Mouse (Mus musculus) ovary, postnatal 10 days (tissue): ENCODE measurements around the gene Rsph3a.
"Not testable (repeated sequence)": the region's sequence is repeated elsewhere in the genome, so short reads cannot be mapped to it uniquely, and the experiment has no call there.

Experiments used
- DNase-seq: peaks from one replicate; pipeline ENCODE4 v3.0.0; 2022; ENCODE audit warnings: low spot score

Gene Rsph3a

DNA sequence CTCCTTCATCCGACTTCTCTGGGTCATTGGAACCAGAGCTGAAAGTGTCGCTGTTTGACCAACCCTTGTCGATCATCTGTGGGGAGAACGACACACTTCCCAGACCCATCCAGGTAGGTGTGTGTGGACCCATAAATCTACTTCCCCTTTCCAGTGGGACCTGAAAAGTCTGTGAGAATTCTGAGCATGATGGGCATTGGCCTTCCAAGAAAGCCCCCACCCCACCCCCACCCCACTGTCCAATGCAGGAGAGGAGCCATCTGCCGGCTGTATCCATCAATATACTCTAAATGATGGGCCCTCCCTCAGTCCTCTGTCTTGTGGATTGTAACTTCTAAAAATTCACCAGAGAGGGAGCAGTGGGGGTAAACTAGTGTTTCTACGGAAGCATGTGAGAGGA lies 16.8 kb upstream of the Rsph3a start:
- DNase-seq: no peak

DNA sequence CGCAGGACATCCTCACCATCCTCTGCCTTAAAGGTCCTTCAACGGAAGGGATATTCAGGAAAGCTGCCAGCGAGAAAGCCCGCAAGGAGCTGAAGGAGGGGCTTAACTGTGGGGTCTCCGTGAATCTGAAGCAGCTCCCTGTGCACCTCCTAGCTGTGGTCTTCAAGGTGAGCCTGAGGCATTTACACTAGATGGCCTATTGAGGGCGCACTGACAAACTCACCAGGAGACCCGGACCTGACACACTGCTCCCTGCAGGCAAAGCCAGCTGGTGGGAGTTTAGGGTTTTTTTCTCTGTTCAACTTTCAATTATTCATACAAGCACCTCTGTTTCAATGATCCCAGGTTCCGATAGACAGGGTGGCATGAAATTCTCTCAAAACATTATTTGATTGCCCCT lies 16.1 kb upstream of the Rsph3a start:
- DNase-seq: no peak

DNA sequence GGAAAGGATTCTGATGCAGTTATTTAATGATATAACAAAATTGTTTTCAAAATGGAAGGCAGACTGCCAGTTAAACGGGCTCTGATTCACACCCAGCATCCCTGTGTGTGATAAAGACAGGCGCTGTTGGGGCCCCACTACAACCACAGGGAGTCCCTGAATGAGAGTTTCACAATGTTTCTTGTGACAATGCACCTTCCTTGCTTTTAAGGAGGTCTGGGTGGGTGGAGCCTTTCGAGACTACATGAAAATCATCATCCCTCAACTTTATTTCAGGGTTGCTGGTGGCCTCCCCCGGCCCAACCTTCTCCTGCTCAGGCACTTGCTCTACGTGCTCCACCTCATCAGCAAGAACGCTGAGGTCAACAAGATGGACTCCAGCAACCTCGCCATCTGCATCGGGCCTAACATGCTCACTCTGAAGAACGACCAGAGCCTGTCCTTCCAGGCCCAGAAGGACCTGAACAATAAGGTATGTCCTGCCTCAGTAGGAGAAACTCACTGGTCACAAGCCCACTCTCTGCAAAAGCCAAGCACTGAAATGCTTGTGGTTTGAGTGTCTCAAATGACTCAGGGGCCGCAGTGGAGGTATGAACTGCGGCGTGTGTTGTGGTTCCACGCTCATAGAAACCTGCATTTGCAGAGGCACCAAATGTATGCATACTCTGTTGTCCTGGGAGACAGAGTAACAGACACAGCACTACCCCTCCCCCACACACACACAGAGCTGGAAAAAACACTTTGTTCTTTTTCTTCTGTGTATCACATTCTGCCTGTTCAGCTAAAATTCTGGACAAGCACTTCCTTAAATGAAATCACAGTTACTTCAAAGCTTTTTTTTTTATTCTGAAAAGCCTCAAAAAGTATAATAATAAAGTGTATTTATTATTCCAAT lies 14.1 kb upstream of the Rsph3a start:
- DNase-seq: no peak

DNA sequence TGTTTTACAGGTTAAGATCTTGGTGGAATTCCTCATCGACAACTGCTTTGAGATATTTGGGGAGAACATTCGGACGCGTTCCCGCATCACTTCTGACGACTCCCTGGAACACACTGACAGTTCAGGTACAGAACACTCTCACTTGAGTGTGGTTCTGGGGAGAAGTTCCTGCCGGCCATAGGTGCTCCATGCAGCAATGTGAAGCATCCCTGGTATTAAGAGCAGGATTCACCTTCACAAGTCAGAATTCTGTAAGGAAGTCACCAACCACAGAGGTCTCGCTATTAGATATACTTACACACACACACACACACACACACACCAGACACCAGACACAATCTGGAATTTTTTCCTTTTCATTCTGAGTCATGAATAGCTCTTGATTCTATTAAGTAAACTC lies 13.3 kb upstream of the Rsph3a start:
- DNase-seq: not testable (repeated sequence)

DNA sequence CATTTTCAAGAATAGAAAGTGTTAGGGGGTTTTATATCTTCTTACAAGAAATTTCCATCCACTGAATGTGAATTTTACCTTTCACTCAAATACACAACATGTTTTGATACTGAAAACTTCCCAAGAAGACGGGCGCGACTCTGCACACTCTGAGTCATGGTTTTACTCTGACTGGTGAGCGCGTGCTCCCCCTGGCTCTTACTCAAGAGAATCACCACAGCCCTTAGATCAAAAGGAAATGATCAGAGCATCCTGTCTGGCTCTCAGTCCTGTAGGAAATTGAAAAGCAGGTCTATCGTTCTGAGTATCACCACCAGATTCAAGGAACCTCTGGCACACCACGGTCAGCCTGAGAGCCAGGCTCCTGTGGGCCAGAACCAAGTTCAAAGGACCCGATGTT lies 5.8 kb upstream of the Rsph3a start:
- no peak for DNase-seq

DNA sequence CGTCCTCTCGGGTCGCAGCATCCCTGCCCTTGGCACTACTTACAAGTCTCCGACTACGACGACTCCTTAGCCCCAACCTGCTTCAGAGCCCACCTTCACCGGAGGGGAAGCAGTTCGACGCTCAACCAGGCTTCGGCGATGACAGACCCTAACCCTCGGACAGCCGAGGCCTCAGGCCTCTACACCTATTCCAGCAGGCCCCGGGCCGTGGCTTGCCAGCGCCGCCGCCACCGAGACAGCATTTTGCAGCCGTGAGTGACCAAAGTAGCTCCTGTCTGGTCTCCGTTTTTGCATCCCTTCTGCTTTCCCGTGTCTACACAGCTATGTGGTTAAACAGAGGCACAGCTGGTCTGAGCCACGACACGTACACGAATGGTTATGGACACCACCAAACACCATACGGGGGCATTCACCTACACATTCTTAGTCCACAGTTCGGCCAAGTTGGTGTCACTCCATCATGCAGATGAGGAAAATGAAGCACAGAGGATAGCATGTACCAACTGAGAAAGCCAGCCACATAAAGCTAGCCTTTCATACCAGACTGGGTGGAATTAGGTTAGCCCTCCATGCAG lies 726 bp downstream of the Rsph3a start:
- DNase-seq: not testable (repeated sequence)

DNA sequence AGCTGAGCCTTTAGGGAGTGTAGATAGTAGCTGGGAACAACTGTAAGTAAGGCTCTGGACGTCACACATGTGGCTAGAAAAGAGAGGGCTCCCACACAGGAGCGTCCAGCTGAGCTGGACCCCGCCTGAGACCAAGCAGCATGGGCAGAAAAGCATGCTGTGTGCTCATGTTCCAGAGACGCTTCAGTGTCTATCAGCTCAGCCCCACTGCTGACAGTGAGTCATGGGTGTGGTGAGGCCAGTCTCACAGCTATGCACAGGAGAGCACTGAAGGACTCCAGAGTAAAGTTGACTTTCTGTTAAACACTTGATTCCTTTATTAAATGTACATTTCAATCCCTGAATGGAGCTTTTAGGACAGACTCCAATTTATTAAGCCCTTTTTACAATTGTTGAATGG lies 5.9 kb downstream of the Rsph3a start:
- not testable (repeated sequence) for DNase-seq

DNA sequence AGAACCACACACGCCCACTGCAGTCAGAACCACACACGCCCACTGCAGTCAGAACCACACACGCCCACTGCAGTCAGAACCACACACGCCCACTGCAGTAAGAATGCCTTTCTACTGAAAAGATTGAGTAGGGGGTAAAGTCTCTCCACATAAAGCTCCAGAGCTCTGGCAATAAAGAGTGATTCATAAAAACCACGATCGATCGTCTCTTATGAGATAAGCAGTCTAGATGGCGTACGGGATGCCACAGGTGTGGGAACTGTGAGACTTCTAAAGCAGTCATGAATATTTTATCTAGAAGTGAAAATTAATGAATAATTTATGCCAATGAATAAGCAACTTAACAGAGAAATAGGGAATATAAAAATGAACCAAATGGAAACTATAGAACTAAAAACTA lies 11.8 kb downstream of the Rsph3a start:
- DNase-seq: not testable (repeated sequence)

DNA sequence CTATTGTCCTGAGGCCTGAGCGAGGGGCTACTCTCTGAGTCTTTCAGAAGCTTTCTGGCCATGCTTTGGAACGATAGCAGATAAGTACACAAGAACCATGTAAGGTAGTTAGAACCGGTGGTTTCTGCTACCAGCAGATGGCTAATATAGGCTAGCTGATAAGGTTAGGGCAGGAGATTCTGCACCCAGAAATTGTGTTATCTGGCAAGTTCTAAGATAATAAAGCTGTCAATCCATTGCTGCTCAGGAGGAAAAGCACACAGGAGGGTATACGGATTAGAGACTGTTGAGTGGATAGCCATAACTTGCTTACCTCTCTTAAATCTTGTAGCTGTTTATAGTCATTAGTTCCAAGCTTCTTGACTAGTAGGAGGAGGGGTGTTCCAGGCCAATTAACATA lies 17.9 kb downstream of the Rsph3a start:
- not testable (repeated sequence) for DNase-seq

DNA sequence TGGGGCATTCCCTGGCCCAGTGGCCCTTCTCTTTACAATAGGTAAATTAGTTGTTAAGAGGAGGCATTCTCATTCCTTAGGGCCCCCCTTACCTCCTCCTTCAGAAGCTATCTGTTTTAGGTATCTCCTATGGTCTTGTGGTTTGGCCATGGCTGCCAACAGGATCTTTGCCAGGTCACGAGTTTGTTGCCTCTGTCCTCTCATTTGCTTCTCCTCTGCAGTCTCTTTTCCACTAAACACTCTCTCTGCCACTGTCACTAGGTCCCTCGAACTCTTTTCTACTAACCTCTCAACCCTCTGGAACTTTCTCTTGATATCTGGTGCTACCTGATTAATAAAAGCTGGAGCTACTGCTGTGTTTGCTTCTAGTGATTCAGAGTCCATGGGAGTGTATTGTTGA lies 19.0 kb downstream of the Rsph3a start:
- not testable (repeated sequence) for DNase-seq

DNA sequence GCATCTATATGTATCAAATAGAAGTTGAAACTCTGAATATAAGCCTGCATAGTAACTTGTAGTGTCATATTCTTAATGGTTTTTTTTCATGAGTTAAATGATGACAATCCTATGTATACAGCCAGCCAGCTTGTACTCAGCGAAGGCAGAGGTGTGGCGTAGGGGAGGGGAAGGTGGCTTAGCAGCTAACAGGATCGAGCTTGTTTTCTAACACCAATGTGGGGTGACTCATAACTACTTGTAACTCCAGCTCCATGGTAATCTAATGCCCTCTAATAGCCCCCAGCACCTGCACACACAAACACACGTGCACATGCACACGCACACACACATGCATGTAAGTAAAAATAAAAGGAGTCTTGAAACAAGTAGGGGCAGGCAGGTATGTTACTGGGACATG lies 23.1 kb downstream of the Rsph3a start:
- not testable (repeated sequence) for DNase-seq

DNA sequence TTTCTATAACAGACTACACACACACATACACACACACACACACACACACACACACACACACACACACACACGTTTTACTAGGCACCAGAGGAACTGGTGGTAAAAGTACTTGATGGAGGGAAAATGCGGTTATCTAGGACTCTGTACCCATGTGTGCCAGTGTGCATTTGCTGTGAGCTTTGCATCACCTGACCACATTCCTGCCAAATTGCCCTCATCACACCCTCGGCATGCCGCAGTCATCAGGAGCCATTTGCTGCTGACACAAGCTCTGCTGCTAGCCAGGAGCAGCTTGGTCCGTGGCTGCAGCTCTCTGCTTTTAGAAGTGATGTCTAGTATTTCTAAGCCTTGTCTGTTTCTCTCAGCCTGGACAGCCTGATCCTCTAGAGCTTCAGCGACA lies 24.4 kb downstream of the Rsph3a start:
- not testable (repeated sequence) for DNase-seq

DNA sequence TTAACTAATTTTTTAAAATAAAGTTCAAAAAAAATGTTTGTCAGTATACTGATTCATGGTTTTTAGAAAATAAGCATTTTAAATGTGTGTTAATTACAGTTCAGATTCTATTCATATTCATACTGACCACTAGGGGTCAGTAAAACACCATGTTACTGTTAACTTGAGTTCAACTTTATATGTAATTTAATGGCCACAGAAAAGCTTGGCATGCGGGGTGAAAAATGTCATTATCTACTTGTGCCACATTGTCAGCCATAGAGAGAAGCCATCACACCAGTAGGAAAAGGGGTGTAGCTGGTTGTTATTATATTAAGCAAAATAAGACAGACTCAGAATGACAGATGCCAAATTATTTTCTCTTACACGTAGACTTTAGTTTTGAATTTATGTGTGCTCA lies 38.1 kb downstream of the Rsph3a start:
- not testable (repeated sequence) for DNase-seq

DNA sequence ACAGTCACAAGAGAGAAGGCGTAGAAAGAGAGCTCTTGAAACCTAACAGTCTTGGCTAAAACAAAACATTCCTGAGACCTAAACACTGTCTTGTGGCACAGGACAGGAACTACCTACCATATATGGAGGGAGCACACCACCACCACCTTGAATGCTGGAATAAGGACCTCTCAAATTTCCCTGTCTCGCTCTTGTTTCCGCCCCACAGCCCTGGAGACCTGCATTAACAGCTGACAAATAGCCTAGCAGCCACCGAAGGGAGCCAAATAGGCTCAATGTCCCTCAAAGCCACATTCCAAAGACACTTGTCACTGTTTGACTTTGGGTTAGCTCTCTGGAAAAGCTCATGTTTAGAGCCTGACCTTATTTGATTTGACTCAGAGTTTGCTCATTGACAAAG lies 40.2 kb downstream of the Rsph3a start:
- DNase-seq: not testable (repeated sequence)

DNA sequence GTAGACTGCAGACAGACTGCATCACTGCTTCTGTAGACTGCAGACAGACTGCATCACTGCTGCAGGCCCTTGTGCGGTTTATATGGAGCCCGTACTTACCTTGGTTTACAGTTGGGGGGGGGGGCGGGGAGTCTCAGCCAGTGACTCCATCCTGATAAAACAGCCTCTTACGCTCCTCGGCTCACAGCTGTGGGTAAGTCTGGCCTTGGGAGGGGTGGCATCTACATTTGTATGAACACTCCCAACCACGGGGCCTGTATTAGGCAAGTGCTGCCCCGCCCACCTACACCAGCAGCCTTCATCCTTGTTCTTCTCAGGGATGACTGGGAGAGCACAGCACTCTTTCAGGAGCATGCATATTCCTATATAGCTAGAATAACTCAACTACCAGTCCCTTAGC lies 41.6 kb downstream of the Rsph3a start:
- DNase-seq: not testable (repeated sequence)

DNA sequence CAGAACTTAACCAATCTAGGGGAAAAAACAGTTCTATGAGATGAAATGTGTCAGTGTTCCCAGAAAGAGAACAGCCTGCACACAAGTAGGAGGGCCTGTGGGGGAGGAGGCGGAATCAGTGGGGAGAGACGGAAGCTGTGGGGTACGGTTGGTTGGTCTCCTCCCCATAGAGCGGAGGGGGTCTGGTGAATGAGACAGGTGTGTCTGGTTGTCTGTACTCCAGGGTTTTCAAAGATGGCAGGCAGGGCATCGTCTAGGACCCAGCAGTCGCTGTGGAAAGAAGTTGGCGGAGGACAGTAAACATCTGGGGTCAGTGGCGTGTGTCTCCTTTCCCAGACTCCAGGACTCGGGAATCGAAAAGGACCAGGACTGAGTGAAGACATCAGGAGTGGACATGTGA lies 57.8 kb downstream of the Rsph3a start:
- not testable (repeated sequence) for DNase-seq

DNA sequence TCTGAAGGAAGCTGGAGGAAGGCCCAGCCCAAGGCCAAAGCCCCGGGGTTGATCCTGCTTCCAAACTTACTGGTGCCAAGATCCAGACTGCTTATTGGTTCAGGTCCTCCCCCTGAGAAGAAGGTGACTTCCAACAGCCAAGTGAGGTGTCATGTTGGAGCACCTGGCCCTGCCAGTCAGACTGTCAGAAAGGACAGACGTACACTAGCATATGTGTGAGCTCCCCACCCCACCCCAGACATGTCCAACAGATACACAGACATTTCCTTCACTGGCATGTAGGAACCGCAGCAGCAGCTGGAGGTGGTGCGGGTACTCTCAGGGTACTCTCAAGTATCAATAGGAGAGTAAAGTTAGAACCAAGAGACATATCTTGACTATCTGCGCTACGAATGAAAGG lies 61.4 kb downstream of the Rsph3a start:
- DNase-seq: not testable (repeated sequence)

DNA sequence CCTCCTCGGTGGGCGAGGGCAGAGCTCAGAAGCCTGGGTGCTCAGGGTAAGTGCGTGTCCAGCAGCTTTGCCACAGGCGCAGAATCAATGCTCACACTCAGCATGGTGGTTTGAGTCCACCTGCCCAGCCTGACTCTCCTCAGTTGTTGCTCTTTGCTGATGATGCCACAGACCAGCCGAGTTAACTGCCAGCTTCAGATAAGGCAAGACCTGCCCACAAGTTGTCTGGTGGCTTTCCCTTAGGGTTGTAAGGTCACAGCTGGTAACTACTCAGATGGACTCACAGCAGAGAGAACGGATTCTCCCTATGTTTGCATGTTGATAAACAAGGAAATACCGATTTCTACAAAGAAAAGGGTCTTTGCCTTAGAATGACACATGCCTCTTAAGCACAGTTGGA lies 64.2 kb downstream of the Rsph3a start:
- DNase-seq: not testable (repeated sequence)

DNA sequence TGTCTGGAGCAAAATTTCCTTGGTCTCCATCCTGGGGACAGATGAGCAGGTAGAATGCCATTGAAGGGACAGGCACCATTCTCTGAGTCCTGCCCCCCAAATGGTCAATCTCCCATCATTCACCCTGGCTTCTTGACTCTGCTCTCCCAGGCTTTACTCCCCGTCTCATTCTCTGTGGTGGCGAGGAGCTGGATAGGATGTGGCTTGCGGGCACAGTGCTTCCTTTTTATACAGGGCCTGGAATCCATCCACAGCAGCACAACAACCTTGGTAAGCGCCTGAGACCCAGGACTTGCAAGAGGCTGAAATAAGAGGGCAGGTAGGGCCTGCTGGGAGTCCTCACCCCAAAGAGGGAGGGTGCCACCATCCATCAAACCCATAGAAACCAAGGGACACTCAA lies 68.6 kb downstream of the Rsph3a start:
- not testable (repeated sequence) for DNase-seq

DNA sequence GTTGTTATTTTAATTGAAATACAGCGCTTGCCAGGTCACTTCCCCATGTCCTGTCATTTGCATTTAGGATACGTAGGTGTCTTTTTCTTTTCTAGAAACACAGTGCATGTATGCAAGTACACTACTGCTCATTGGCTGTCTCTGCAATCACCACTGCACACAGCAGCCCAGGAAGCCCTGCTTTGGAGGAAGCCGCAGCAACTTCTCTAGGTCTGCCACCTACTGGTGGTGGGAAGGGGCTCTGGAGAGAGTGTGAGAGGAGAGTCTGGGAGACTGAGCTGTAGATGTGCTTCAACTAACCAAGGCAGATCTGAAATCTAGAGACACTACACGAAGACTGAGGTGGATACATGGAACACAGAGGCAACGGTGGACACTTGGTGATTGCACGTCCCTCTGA lies 77.3 kb downstream of the Rsph3a start:
- not testable (repeated sequence) for DNase-seq

DNA sequence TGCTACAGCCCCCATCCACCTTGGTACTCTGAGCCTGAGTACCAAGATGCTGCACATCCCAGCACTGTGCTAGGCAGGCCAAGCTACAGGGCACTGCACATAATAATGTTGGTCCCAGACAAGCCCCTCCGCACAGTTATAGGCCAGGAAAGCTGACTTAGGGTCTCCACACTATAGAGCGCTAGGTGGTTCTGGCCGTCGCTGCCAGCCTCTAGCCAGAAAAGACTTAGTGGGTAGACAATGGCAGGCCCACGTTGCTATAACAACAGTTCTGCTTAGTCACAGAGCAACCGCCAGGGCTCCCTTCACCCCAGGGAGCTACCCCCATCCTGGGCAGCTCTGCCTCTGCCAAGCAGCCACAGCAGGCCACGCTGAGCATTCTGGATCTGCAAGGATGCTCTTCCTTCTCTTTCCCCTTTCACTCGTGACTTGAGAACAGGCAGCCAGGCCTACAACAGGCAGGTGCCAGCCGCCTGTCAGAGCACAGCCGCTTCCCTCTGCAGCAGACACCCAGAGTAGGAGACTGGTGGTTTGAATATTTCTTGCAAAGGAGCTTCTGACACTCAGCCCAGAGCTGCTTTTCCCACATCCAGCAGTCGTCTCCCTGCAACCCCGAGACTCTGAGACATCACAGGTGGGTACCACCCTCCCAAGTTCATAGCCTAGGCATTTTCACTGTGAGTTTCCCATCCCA lies 82.2 kb downstream of the Rsph3a start:
- DNase-seq: not testable (repeated sequence)
